Mouse (Mus musculus): Measurements from ENCODE around the gene Raf1. TPM values are rescaled to one million over a fixed set of nuclear protein-coding genes. Genes with fewer than 3 reads are reported as not detected.

Gene Raf1
- polyA plus RNA-seq, 1 experiment from 2014 or later = 39.3 TPM

Other genes starting within 250 kb of the Raf1 start
- 7.6 and 8.5 TPM in 2 replicates for gene Tsen2, start 132.0 kb downstream of the Raf1 start, polyA plus RNA-seq (2015; fragmentation: Nextera tagmentation; extraction: Ambion mirVana)
- 10.8 and 12.5 TPM in 2 replicates for gene Mkrn2os, start 84.1 kb downstream of the Raf1 start, polyA plus RNA-seq (2015; fragmentation: Nextera tagmentation; extraction: Ambion mirVana)
- 7.8 and 8.6 TPM in 2 replicates for gene Mkrn2, start 74.7 kb downstream of the Raf1 start, polyA plus RNA-seq (2015; fragmentation: Nextera tagmentation; extraction: Ambion mirVana)
- 28.8 and 29.0 TPM in 2 replicates for gene Tmem40, start 85.8 kb upstream of the Raf1 start, polyA plus RNA-seq (2015; fragmentation: Nextera tagmentation; extraction: Ambion mirVana)
- gene Cand2, start 97.9 kb upstream of the Raf1 start, polyA plus RNA-seq (2015; fragmentation: Nextera tagmentation; extraction: Ambion mirVana) = 2.5 and 2.8 TPM in 2 replicates
- 967 and 1,136 TPM in 2 replicates for gene Rpl32, start 132.1 kb upstream of the Raf1 start, polyA plus RNA-seq (2015; fragmentation: Nextera tagmentation; extraction: Ambion mirVana)
- gene Efcab12, start 161.8 kb upstream of the Raf1 start, polyA plus RNA-seq (2015; fragmentation: Nextera tagmentation; extraction: Ambion mirVana) = 0.08 TPM in 1 of 2 replicates, not detected in the other
- gene Mbd4, start 176.7 kb upstream of the Raf1 start, polyA plus RNA-seq (2015; fragmentation: Nextera tagmentation; extraction: Ambion mirVana) = 8.5 and 9.3 TPM in 2 replicates
- 2.1 and 2.7 TPM in 2 replicates for gene Ift122, start 176.8 kb upstream of the Raf1 start, polyA plus RNA-seq (2015; fragmentation: Nextera tagmentation; extraction: Ambion mirVana)

Measured in liver, embryonic 16.5 days (tissue).